Mouse (Mus musculus): ENCODE measurements around the gene Ywhae.

GRCm38 (mm10) chr11:75801369-75801768 is 68.7 kb downstream of the Ywhae start:
- no peak for TF ChIP-seq CTCF (IDR thresholded peaks at IDR 0.05; ENCODE audit: extremely low read depth, insufficient read depth, insufficient read length, insufficient replicate concordance)
- TF ChIP-seq POLR2A (IDR thresholded peaks at IDR 0.05; ENCODE audit: low read depth, low read length), result no peak

Measured in spleen, adult 2 months (tissue).